Mouse (Mus musculus) forebrain, embryonic 11.5 days (tissue): Measurements from ENCODE around the gene Hipk2. TPM values are rescaled to one million over a fixed set of nuclear protein-coding genes. Genes with fewer than 3 reads are reported as not detected.

Experiments
- ATAC-seq: fragments of 200-750 bp; cut with Nextera tagmentation; replicated peaks from 2 replicates; pipeline ENCODE4 v1.8.0; 2017; ENCODE audit warnings: moderate TSS enrichment; ENCODE audit not compliant: low FRiP score
- DNase-seq: peaks from one replicate; pipeline ENCODE4 v3.0.0-alpha.2; 2017; ENCODE audit warnings: low spot score
- H3K27ac ChIP-seq: fragments of 300-500 bp; sonication (generic); 2 replicates; pipeline ENCODE4 v1.5.1; 2014; ENCODE audit warnings: low read depth, low read length
- H3K27me3 ChIP-seq: fragments of 300-500 bp; sonication (generic); 2 replicates; pipeline ENCODE4 v1.6.1; 2014; ENCODE audit warnings: mild to moderate bottlenecking, low read length, mixed read lengths; ENCODE audit not compliant: control insufficient read depth, insufficient read depth
- H3K36me3 ChIP-seq: fragments of 300-500 bp; sonication (generic); 2 replicates; pipeline ENCODE4 v1.6.1; 2014; ENCODE audit warnings: mild to moderate bottlenecking, low read length, moderate library complexity, mixed read lengths; ENCODE audit not compliant: control insufficient read depth, insufficient read depth
- H3K4me1 ChIP-seq: fragments of 300-500 bp; sonication (generic); replicated peaks from 2 replicates; pipeline ENCODE4 v1.6.1; 2014; ENCODE audit warnings: low read length, mixed read lengths; ENCODE audit not compliant: control insufficient read depth, insufficient read depth
- H3K4me2 ChIP-seq: fragments of 300-500 bp; sonication (generic); 2 replicates; pipeline ENCODE4 v1.6.1; 2014; ENCODE audit warnings: low read depth, mild to moderate bottlenecking, low read length, moderate library complexity, mixed read lengths; ENCODE audit not compliant: severe bottlenecking
- H3K4me3 ChIP-seq: fragments of 300-500 bp; sonication (generic); 2 replicates; pipeline ENCODE4 v1.5.1; 2014; ENCODE audit warnings: low read depth, low read length
- H3K9ac ChIP-seq: fragments of 300-500 bp; sonication (generic); 2 replicates; pipeline ENCODE4 v1.6.1; 2014; ENCODE audit warnings: low read length
- H3K9me3 ChIP-seq: fragments of 300-500 bp; sonication (generic); 2 replicates; pipeline ENCODE4 v1.6.1; 2016; ENCODE audit warnings: low read length, mixed read lengths; ENCODE audit not compliant: control insufficient read depth
- WGBS: fragments of 180-500 bp; shearing (Covaris S2); extraction: QIAGEN DNeasy Blood & Tissue Kit; methylation state at CpG from one replicate; pipeline ENCODE4 v1.1.7; 2014; 5-methylcytosine and 5-hydroxymethylcytosine counted together
- polyA plus RNA-seq: library from polyadenylated mRNA; unstranded; fragments of >200 nt; fragmentation: Nextera tagmentation; extraction: Ambion mirVana; gene quantifications from 2 replicates; pipeline ENCODE4 v1.2.1, GENCODE M21; 2014

The Hipk2 gene
- polyA plus RNA-seq, 1 experiment from 2014 or later: 31.0 TPM

DNA sequence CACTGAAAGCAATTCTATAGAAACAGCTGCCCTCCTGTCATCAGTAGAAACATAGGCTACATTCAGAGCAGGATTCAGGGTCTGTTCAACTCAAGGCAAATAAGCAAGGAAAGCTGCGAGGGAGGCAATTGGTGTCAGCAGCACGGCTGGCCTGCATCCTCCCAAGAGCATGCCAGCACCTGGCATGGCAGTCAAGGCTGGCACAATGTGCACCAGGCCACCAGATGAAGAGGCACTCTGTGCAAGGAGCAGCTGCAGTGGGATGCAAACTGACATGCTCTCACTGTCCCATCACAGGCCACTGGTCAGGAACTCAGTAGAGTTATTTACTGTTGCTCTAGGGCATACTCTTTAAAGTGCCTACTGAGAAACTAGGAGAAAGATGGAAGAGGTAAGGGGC, 35.6 kb downstream of the Hipk2 start:
- no peak overlapping the region for H3K4me3 ChIP-seq
- WGBS: 87% methylated on average over 2 of the region's 2 CpGs
- no peaks in the 10 kb centered on the region for H3K36me3 ChIP-seq
- H3K9me3 ChIP-seq: no peaks in the 10 kb centered on the region
- no peak overlapping the region for H3K27ac ChIP-seq
- ATAC-seq (no peak), DNase-seq (no peak)
- no peaks in the 10 kb centered on the region for H3K4me1 ChIP-seq
- H3K9ac ChIP-seq: no peak overlapping the region
- no peak overlapping the region for H3K4me2 ChIP-seq
- no peaks in the 10 kb centered on the region for H3K27me3 ChIP-seq

- no peak for DNase-seq
- H3K9ac ChIP-seq: no peak overlapping the region
Observed at GRCm38 (mm10) chr6:38839891-38840290, 36.1 kb downstream of the Hipk2 start.

DNA sequence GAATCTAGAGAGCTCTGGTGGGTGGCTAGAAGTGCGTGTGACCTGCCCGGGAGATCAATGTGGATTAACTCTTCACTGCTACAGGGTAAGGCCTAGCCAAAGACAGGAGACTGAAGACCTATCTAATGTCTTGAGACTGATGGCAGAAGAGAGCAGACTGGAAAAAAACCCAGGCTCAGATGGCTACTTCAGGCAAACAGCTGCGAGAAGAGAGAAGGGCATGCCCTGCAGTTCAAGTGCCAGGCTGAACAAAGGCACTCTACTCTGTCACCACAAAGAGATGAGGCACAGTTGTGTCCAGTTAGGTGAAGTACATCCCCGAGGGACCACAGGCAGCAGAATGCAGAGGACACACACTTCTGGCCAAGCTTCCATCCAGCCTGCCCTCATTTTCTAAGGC, 37.9 kb downstream of the Hipk2 start:
- ATAC-seq: no peak
- H3K27ac ChIP-seq: no peak overlapping the region
- 75% methylated on average over 4 of the region's 4 CpGs for WGBS

More at GRCm38 (mm10) chr6:38839891-38840290, 36.1 kb downstream of the Hipk2 start:
- H3K4me3 ChIP-seq: no peak overlapping the region
- H3K9me3 ChIP-seq: no peaks in the 10 kb centered on the region
- no peak for ATAC-seq
- H3K27ac ChIP-seq: no peak overlapping the region
- no peaks in the 10 kb centered on the region for H3K27me3 ChIP-seq
- H3K4me2 ChIP-seq: no peak overlapping the region
- H3K36me3 ChIP-seq: no peaks in the 10 kb centered on the region
- whole genome bisulfite sequencing: 81% methylated on average over 4 of the region's 4 CpGs
- no peaks in the 10 kb centered on the region for H3K4me1 ChIP-seq

DNA sequence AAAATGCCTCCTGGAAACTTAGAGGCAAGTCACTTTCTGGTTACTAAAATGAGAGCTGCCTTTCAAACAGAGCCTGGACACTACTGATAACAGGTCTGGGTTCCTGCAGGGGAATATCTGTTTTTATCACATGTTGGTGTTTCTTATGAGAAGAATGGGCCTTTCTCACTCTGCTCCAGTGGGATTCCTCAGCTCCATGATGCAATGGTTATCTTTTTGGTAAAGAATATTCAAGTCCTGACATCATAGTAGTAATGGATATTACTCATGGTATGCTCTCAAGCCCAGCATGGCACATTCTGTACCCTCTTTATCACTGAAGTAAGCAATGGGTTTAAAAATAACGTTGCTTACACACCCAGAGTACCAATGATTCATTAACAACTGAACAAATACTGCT, 40.7 kb downstream of the Hipk2 start:
- ATAC-seq (no peak), DNase-seq (no peak)
- no peaks in the 10 kb centered on the region for H3K4me1 ChIP-seq
- WGBS: 74% methylated on average over 1 of the region's 1 CpGs
- H3K9me3 ChIP-seq: no peaks in the 10 kb centered on the region
- H3K36me3 ChIP-seq: no peaks in the 10 kb centered on the region
- no peak overlapping the region for H3K4me3 ChIP-seq
- H3K27ac ChIP-seq: no peak overlapping the region
- H3K9ac ChIP-seq: no peak overlapping the region
- H3K27me3 ChIP-seq: no peaks in the 10 kb centered on the region
- H3K4me2 ChIP-seq: no peak overlapping the region

More for the DNA sequence above, 37.9 kb downstream of the Hipk2 start:
- Histone ChIP-seq H3K4me2 (no peak overlapping the region), H3K9ac (no peak overlapping the region), H3K36me3 (no peaks in the 10 kb centered on the region), H3K4me1 (no peaks in the 10 kb centered on the region), H3K4me3 (no peak overlapping the region), H3K9me3 (no peaks in the 10 kb centered on the region), H3K27me3 (no peaks in the 10 kb centered on the region)
- DNase-seq: no peak

DNA sequence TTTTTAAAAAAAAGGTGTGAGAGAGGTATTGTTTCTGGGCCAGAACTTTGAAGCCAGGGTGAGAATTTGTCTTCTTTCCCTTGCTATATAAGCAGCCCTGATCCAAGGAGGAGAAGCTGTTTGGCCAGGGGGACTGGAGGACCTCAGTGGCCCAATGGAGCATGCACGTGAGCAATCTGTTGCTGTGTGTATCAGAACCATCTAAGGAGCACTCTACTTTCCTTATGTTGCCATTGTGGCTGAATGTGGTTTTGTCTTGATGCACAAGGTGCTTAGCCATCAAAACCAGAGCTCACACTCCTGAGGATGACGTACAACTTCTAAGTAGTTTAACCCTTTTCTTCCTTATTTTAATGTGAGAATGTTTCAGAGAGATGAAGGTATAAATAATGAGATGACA, 41.2 kb downstream of the Hipk2 start:
- H3K4me1 ChIP-seq: no peaks in the 10 kb centered on the region
- H3K27me3 ChIP-seq: no peaks in the 10 kb centered on the region
- H3K9me3 ChIP-seq: no peaks in the 10 kb centered on the region
- no peak for DNase-seq
- no peak overlapping the region for H3K27ac ChIP-seq
- H3K4me3 ChIP-seq: no peak overlapping the region
- WGBS: 89% methylated on average over 2 of the region's 2 CpGs
- H3K9ac ChIP-seq: no peak overlapping the region
- ATAC-seq: no peak
- no peaks in the 10 kb centered on the region for H3K36me3 ChIP-seq
- no peak overlapping the region for H3K4me2 ChIP-seq

- ATAC-seq: no peak
- WGBS: 95% methylated on average over 3 of the region's 3 CpGs
- Histone ChIP-seq H3K4me2 (no peak overlapping the region), H3K4me1 (no peaks in the 10 kb centered on the region), H3K9ac (no peak overlapping the region), H3K9me3 (no peaks in the 10 kb centered on the region), H3K36me3 (no peaks in the 10 kb centered on the region), H3K4me3 (no peak overlapping the region), H3K27ac (no peak overlapping the region), H3K27me3 (no peaks in the 10 kb centered on the region)
- no peak for DNase-seq
Observed at GRCm38 (mm10) chr6:38833721-38834120, 42.2 kb downstream of the Hipk2 start.

- no peak for ATAC-seq
- H3K9ac ChIP-seq: no peak overlapping the region
- no peak overlapping the region for H3K4me3 ChIP-seq
- no peaks in the 10 kb centered on the region for H3K27me3 ChIP-seq
- no peak overlapping the region for H3K4me2 ChIP-seq
- 80% methylated on average over 3 of the region's 3 CpGs for WGBS
- H3K4me1 ChIP-seq: no peaks in the 10 kb centered on the region
- no peak overlapping the region for H3K27ac ChIP-seq
- no peak for DNase-seq
- no peaks in the 10 kb centered on the region for H3K36me3 ChIP-seq
- H3K9me3 ChIP-seq: no peaks in the 10 kb centered on the region
Observed at GRCm38 (mm10) chr6:38829452-38829851, 46.5 kb downstream of the Hipk2 start.

- H3K4me3 ChIP-seq: no peak overlapping the region
- DNase-seq (no peak), ATAC-seq (no peak)
- no peak overlapping the region for H3K4me2 ChIP-seq
- WGBS: 88% methylated on average over 2 of the region's 2 CpGs
- no peaks in the 10 kb centered on the region for H3K9me3 ChIP-seq
- no peak overlapping the region for H3K27ac ChIP-seq
- H3K36me3 ChIP-seq: no peaks in the 10 kb centered on the region
- H3K4me1 ChIP-seq: no peaks in the 10 kb centered on the region
- no peaks in the 10 kb centered on the region for H3K27me3 ChIP-seq
- H3K9ac ChIP-seq: no peak overlapping the region
Observed at GRCm38 (mm10) chr6:38828211-38828610, 47.8 kb downstream of the Hipk2 start.

- WGBS: 79% methylated on average over 5 of the region's 5 CpGs
- Histone ChIP-seq H3K9me3 (no peaks in the 10 kb centered on the region), H3K4me3 (no peak overlapping the region), H3K4me1 (no peaks in the 10 kb centered on the region), H3K9ac (no peak overlapping the region), H3K36me3 (no peaks in the 10 kb centered on the region), H3K27ac (no peak overlapping the region), H3K4me2 (no peak overlapping the region), H3K27me3 (no peaks in the 10 kb centered on the region)
- DNase-seq: no peak
- no peak for ATAC-seq
Observed at GRCm38 (mm10) chr6:38827435-38827834, 48.5 kb downstream of the Hipk2 start.
